In the genomic region with DNA sequence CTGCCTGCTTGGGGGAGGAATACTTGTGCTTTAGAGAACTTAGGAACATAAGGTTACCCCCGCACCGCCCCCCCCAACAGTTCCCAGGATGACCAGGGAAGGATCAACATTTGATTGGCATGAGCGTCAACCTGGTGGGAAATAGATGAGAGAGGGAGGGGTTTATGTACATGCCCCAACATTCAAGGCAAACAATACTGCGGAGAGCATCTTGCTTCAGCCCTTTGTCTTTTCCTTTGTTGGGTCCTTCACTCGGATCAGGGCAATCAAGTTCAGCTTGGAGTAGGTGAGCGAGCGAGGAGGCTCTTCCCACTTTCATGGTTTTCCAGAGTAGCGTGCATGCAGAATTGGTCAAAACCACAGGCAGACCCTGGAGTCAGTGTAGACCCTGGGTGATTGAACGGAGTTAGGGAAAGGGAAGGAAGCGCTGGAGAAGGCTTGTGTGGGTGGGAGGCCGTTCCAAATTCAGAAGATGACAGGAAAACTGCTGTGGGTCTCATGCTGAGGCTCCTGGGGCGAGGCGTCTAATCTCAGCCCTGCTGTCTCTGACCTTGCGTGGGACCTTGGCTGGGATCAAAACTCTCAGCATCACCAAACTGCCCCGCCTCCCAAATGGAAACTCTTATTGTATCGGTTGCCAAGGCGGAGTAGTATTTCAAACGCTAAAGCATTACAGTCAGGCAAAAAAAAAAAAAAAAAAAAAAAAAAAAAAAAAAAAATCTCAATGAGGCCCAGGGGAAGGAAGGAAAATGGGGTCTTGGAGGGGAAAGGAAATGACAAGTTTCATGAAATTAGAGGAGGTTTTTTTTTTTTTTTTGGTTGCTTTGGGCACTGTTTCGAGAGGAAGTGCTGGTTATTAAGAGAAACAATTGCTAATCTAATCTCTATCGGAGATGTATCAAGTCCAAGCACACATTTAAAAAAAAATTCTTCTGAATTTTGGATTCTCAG, we compare ENCODE assay signal across 9 mouse cellular contexts.
DNase-seq lines count a peak whose midpoint lies in the region; ATAC-seq and TF ChIP-seq lines count a peak whose summit lies in the region.
"Had no signal": no experiment of that assay in that cellular context is flagged by ENCODE, and none has a peak within 500 bp of the region (broad histone marks: within the 10 kb centered on the region; RNA-seq: fewer than 3 reads in every experiment).

No protein-coding gene starts in this region.

- 43% methylated on average over 20 of the region's 20 CpGs for WGBS in forebrain, postnatal 0 days
- 27% methylated on average over 20 of the region's 20 CpGs for WGBS in hindbrain, embryonic 13.5 days
- WGBS in liver, embryonic 15.5 days (ENCODE audit: insufficient replicate concordance), result 12% methylated on average over 20 of the region's 20 CpGs
- WGBS in neural tube, embryonic 15.5 days, result 17% methylated on average over 20 of the region's 20 CpGs

- H3K27ac ChIP-seq in forebrain, postnatal 0 days (ENCODE audit: low read depth, low read length), result no peak overlapping the region
- no peak overlapping the region for H3K27ac ChIP-seq in hindbrain, embryonic 13.5 days
- no peak overlapping the region for H3K27ac ChIP-seq in liver, embryonic 15.5 days (replicated peaks)
- H3K27ac ChIP-seq in neural tube, embryonic 15.5 days (replicated peaks), result no peak overlapping the region

- no peaks in the 10 kb centered on the region; the same call in 1 of the 2 replicates for H3K4me1 ChIP-seq in forebrain, postnatal 0 days (ENCODE audit: insufficient read depth)
- peaks cover 22% of the 10 kb centered on the region for H3K4me1 ChIP-seq in hindbrain, embryonic 13.5 days (replicated peaks)
- H3K4me1 ChIP-seq in liver, embryonic 15.5 days (replicated peaks), result peaks cover 10% of the 10 kb centered on the region
- peaks cover 18% of the 10 kb centered on the region for H3K4me1 ChIP-seq in neural tube, embryonic 15.5 days

- H3K4me3 ChIP-seq in forebrain, postnatal 0 days (ENCODE audit: low read depth, low read length), result peak overlapping the region; percentile 6; the same call in 1 of the 2 replicates
- peak overlapping the region; percentile 30 for H3K4me3 ChIP-seq in hindbrain, embryonic 13.5 days
- H3K4me3 ChIP-seq in liver, embryonic 15.5 days (replicated peaks), result 0 out of 2 replicates have a peak overlapping the region, but pooled peaks have one; percentile 20
- peak overlapping the region; percentile 29 for H3K4me3 ChIP-seq in neural tube, embryonic 15.5 days (replicated peaks)

- H3K9ac ChIP-seq in forebrain, postnatal 0 days, result no peak overlapping the region
- H3K9ac ChIP-seq in hindbrain, embryonic 13.5 days, result no peak overlapping the region
- no peak overlapping the region for H3K9ac ChIP-seq in liver, embryonic 15.5 days
- H3K9ac ChIP-seq in neural tube, embryonic 15.5 days (replicated peaks), result 0 out of 2 replicates have a peak overlapping the region, but pooled peaks have one; percentile 3

- peak overlapping the region; percentile 45 for H3K4me2 ChIP-seq in forebrain, postnatal 0 days (ENCODE audit: low read depth)
- H3K4me2 ChIP-seq in hindbrain, embryonic 13.5 days, result peak overlapping the region; percentile 60
- H3K4me2 ChIP-seq in liver, embryonic 15.5 days, result peak overlapping the region; percentile 52
- peak overlapping the region; percentile 56 for H3K4me2 ChIP-seq in neural tube, embryonic 15.5 days

- H3K9me3 ChIP-seq in forebrain, postnatal 0 days (ENCODE audit: low read length), result no peaks in the 10 kb centered on the region
- H3K9me3 ChIP-seq in hindbrain, embryonic 13.5 days, result no peaks in the 10 kb centered on the region
- H3K9me3 ChIP-seq in liver, embryonic 15.5 days (replicated peaks), result no peaks in the 10 kb centered on the region
- no peaks in the 10 kb centered on the region for H3K9me3 ChIP-seq in neural tube, embryonic 15.5 days (replicated peaks)

- no peaks in the 10 kb centered on the region for H3K36me3 ChIP-seq in forebrain, postnatal 0 days (ENCODE audit: insufficient read depth)
- no peaks in the 10 kb centered on the region for H3K36me3 ChIP-seq in hindbrain, embryonic 13.5 days
- no peaks in the 10 kb centered on the region for H3K36me3 ChIP-seq in liver, embryonic 15.5 days (replicated peaks)
- H3K36me3 ChIP-seq in neural tube, embryonic 15.5 days, result no peaks in the 10 kb centered on the region

- peak; percentile 16 for DNase-seq in urinary bladder, postnatal 14 days (ENCODE audit: low spot score)
- DNase-seq in urinary bladder, postnatal 10 days (ENCODE audit: low spot score), result no peak
- no peak for DNase-seq in forebrain, postnatal 0 days
- DNase-seq in layer of hippocampus, postnatal 14 days (ENCODE audit: low spot score in 2 of 2), result no peak

- no peak for TF ChIP-seq CTCF in forebrain, postnatal 0 days (IDR thresholded peaks at IDR 0.05; ENCODE audit: low read depth)

- ATAC-seq in forebrain, postnatal 0 days, result no peak
- peak; percentile 30; the same call in 1 of the 2 replicates for ATAC-seq in hindbrain, embryonic 13.5 days (ENCODE audit: low FRiP score)
- ATAC-seq in liver, embryonic 15.5 days (ENCODE audit: insufficient read depth), result no peak
- ATAC-seq in neural tube, embryonic 15.5 days (ENCODE audit: low FRiP score), result peak; percentile 49; the same call in 1 of the 2 replicates
- ATAC-seq in erythroid progenitor cell, adult 5-6 weeks (replicated peaks; ENCODE audit: low FRiP score, poor library complexity, severe bottlenecking), result no peak
- ATAC-seq: Patski had no signal

- no peaks in the 10 kb centered on the region for H3K27me3 ChIP-seq in forebrain, postnatal 0 days (ENCODE audit: insufficient read depth, low read length)
- peaks cover 35% of the 10 kb centered on the region for H3K27me3 ChIP-seq in hindbrain, embryonic 13.5 days
- H3K27me3 ChIP-seq in liver, embryonic 15.5 days, result no peaks in the 10 kb centered on the region; the same call in 1 of the 2 replicates
- H3K27me3 ChIP-seq in neural tube, embryonic 15.5 days (replicated peaks), result 0 out of 2 replicates have a peak, but pooled peaks cover 2% of the 10 kb centered on the region
- H3K27me3 ChIP-seq: Patski had no signal

Comparison
In these comparisons a context has a peak if more than half of its experiments do, and no peak if none do; other contexts are left out.
1. ATAC-seq: peak in hindbrain, embryonic 13.5 days (single experiment) and neural tube, embryonic 15.5 days (single experiment); none in forebrain, postnatal 0 days (single experiment), liver, embryonic 15.5 days (single experiment) and erythroid progenitor cell, adult 5-6 weeks (single experiment).
2. Peak in every context shown above with its lines, with median percentiles within 50 percentile points of each other: H3K4me2 ChIP-seq and H3K4me3 ChIP-seq.